Mouse (Mus musculus): ENCODE data around the gene Cblc.
A peak's percentile ranks its signal among the peaks of the same experiment; 100 is the strongest.

Cblc gene

DNA sequence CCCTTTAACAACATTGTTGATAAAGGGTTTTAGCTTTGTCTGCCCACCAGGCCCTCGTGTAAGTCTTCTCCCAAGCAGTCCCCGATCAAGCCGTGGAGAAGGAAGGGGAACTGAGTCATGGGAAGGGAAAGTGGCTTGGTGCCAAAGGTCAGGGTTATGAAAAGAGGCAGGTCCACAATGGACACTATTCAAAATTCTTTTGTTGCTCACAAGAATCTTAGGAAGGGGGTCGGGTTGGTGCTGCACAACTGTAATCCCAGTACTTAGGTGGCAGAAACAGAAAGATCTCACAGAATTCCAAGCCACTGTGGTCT lies 45.6 kb downstream of the Cblc start:
- no peak for DNase-seq (ENCODE audit: low read depth, low spot score)

DNA sequence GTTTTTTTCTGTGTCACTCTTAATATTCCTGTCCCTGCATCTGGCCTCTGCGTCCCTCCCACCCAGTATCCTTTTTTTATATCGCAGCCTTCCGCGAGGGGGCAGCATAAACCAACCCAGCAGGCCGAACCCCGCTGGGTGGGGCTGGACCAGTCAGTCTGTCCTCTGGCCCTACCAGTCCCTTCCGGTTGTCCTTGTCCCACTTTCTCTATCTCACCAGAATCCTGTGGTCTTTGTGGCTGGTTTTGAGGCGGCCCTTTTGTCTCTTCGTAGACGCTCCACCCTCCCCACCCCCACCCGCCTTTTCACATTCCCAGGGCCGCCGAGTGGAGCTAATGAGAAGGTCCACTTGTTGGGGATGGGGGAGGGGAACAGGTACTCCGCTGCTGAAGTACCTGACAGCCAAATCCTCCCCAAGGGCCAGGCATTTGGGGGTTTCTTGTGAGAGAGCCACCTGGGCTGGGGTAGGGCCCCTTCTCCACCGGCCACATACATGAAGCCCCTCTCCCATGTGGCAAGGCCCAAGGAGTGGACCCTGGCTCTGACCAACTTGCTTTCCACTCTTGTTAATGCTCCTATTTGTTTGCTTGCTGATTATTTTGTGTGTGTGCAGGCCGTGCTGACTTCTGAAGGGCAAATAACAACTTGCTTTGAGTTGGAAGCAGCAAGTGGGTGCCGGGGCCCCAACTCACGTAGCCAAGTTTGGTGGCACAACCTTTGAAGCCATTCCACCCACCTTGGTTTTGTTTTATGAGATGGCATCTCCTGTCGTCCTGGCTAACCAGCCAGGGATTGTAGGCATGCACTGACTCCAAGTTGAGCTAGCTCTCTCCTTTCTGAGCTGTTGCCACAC lies 46.2 kb downstream of the Cblc start, which contains the start of gene Nectin2:
Gene Nectin2 (minus strand): TSS at position 267 of the 853 bp plus-strand sequence.
- peak; percentile 79 for DNase-seq (ENCODE audit: low read depth, low spot score)

DNA sequence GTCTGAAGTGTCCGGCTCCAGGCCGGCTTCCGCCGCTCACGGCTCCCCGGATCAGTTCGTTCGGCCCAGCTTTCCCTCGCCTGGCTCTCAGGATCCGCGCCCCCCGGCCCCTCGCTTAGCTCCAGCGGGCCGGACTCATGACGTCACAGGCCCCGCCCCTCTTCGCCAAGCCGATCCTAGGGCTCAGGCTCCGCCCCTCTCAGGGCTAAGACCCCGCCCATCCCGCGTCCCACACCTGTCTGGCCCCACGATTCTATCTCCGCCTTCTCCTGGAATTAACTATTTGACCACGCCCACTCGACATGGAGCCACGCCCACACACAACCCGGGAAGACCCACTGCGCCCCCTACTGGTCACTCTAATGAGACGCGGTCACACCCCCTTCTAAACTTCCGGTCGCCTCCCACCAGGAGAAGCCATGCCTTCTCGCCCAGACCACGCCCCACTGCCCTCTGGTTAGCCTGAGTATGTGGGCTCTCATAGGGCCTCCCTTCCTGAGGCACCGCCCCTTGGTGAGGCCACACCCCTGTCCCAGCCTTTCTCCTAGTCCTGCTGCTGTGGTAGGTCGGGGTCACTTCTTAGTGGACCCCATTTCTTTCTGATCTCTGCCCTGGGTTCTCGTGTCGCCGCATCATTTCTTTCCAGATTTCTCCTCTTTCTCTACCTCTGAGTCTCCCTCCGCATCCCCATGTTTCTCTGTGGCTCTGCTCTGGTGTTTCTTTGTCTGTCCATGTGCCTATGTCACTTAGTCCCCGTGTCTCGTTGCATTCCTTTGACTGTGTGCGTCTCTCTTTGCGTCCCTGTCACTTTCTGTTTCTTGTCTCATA lies 47.0 kb downstream of the Cblc start:
- peak; percentile 92 for DNase-seq (ENCODE audit: low read depth, low spot score)

GRCm38 (mm10) chr7:19748219-19749195 lies 48.1 kb downstream of the Cblc start:
- no peak for DNase-seq (ENCODE audit: low read depth, low spot score)

- no peak for DNase-seq (ENCODE audit: low read depth, low spot score)
These were observed 49.0 kb downstream of the Cblc start for GRCm38 (mm10) chr7:19747420-19748218.

- no peak for DNase-seq (ENCODE audit: low read depth, low spot score)
These were observed 50.0 kb downstream of the Cblc start for GRCm38 (mm10) chr7:19746426-19747201.

- DNase-seq (ENCODE audit: low read depth, low spot score), result no peak
These were observed 50.6 kb downstream of the Cblc start for GRCm38 (mm10) chr7:19745971-19746370.

GRCm38 (mm10) chr7:19744590-19745385 lies 51.8 kb downstream of the Cblc start:
- no peak for DNase-seq (ENCODE audit: low read depth, low spot score)

DNA sequence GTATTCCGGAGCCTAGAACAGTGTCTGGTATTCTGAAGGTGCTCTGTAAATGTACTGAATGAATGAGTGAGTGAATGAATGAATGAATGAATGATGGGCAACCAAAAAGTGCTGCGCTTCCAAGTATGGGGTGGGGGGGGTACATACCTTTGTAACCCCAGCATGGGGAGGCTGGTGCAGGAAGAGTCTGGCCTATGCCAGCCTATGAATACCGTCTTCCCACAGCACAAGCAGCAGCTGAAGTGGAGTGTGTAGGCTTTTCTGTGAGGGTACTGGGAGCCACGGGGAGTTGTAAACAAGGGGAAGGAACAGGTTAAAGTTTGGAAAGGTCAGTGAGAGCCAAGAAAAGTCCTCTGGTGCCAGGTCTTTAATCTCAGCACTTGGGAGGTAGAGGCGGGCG lies 52.8 kb downstream of the Cblc start:
- DNase-seq (ENCODE audit: low read depth, low spot score), result no peak

- DNase-seq (ENCODE audit: low read depth, low spot score), result no peak
These were observed 54.1 kb downstream of the Cblc start for GRCm38 (mm10) chr7:19742468-19742867.

GRCm38 (mm10) chr7:19741329-19742031 lies 55.1 kb downstream of the Cblc start:
- no peak for DNase-seq (ENCODE audit: low read depth, low spot score)

DNA sequence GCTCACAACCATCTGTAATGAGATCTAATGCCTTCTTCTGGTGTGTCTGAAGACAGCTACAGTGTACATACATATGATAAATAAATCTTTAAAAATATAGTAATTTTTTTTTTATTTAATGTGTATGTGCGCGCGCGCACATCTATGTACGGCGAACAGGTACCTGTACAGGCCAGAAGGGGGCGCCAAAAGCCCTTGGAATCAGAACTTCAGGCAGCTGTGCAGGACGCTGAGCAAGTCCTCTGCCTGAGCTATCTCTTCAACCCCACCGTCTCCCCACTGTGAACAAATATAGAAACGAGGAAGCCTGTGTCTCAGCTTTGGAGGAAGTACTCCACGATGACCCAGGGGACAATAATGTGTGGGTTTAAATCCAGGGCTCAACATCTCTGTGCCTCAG lies 56.3 kb downstream of the Cblc start:
- no peak for DNase-seq (ENCODE audit: low read depth, low spot score)

GRCm38 (mm10) chr7:19738771-19739170 lies 57.8 kb downstream of the Cblc start:
- DNase-seq (ENCODE audit: low read depth, low spot score), result no peak

GRCm38 (mm10) chr7:19736389-19737057 lies 60.1 kb downstream of the Cblc start:
- no peak for DNase-seq (ENCODE audit: low read depth, low spot score)

- no peak for DNase-seq (ENCODE audit: low read depth, low spot score)
These were observed 62.4 kb downstream of the Cblc start for GRCm38 (mm10) chr7:19734178-19734666.
